Mouse (Mus musculus): ENCODE results near the gene St6gal2.

Gene St6gal2

GRCm38 (mm10) chr17:55445250-55446184, at the start of gene St6gal2:
St6gal2 (plus strand) TSS chr17:55445382.
- DNase-seq (ENCODE audit: low spot score): no peak

- DNase-seq (ENCODE audit: low spot score): no peak
These were observed 39.1 kb upstream of the St6gal2 start for GRCm38 (mm10) chr17:55406043-55406442.

GRCm38 (mm10) chr17:55416519-55416918, 28.7 kb upstream of the St6gal2 start:
- no peak for DNase-seq (ENCODE audit: low spot score)

- no peak for DNase-seq (ENCODE audit: low spot score)
These were observed 974 bp downstream of the St6gal2 start for GRCm38 (mm10) chr17:55446185-55446527.

GRCm38 (mm10) chr17:55446698-55447097, 1.5 kb downstream of the St6gal2 start:
- no peak for DNase-seq (ENCODE audit: low spot score)

GRCm38 (mm10) chr17:55450943-55451342, 5.8 kb downstream of the St6gal2 start:
- DNase-seq (ENCODE audit: low spot score): no peak

- DNase-seq (ENCODE audit: low spot score): no peak
These were observed 9.3 kb downstream of the St6gal2 start for GRCm38 (mm10) chr17:55454487-55454886.

- no peak for DNase-seq (ENCODE audit: low spot score)
These were observed 15.0 kb downstream of the St6gal2 start for GRCm38 (mm10) chr17:55460187-55460586.

- DNase-seq (ENCODE audit: low spot score): no peak
These were observed 22.4 kb downstream of the St6gal2 start for GRCm38 (mm10) chr17:55467579-55467978.

GRCm38 (mm10) chr17:55468963-55469362, 23.8 kb downstream of the St6gal2 start:
- DNase-seq (ENCODE audit: low spot score): no peak

GRCm38 (mm10) chr17:55475974-55476373, 30.8 kb downstream of the St6gal2 start:
- DNase-seq (ENCODE audit: low spot score): no peak

GRCm38 (mm10) chr17:55477361-55477760, 32.2 kb downstream of the St6gal2 start:
- no peak for DNase-seq (ENCODE audit: low spot score)

- DNase-seq (ENCODE audit: low spot score): no peak
These were observed 34.2 kb downstream of the St6gal2 start for GRCm38 (mm10) chr17:55479367-55479766.

GRCm38 (mm10) chr17:55484108-55484870, 39.1 kb downstream of the St6gal2 start:
- no peak for DNase-seq (ENCODE audit: low spot score)

GRCm38 (mm10) chr17:55531872-55532271, 86.7 kb downstream of the St6gal2 start:
- no peak for DNase-seq (ENCODE audit: low spot score)

GRCm38 (mm10) chr17:55548476-55548875, 103.3 kb downstream of the St6gal2 start:
- DNase-seq (ENCODE audit: low spot score): no peak

- no peak for DNase-seq (ENCODE audit: low spot score)
These were observed 116.6 kb downstream of the St6gal2 start for GRCm38 (mm10) chr17:55561774-55562173.

Data from ovary, postnatal 10 days (tissue).